Mouse (Mus musculus): ENCODE measurements at regions not wholly inside any gene's neighbourhood (a gene's known extent, or its start where the extent isn't known, plus 50 kb on each side); places are given as distances from the start of the nearest gene placed in this dataset.

GRCm38 (mm10) chr13:119280622-119281021 lies 147.8 kb upstream of the Paip1 start:
- 66% methylated on average over 5 of the region's 5 CpGs for WGBS
- H3K4me3 ChIP-seq (ENCODE audit: low read depth, low read length), result no peak overlapping the region
- H3K4me1 ChIP-seq (ENCODE audit: control insufficient read depth, insufficient read depth, insufficient read length, low read length), result no peaks in the 10 kb centered on the region
- H3K27ac ChIP-seq (ENCODE audit: insufficient read depth, low read depth, low read length), result no peak overlapping the region
- TF ChIP-seq POLR2A (IDR thresholded peaks at IDR 0.05; ENCODE audit: low read depth, low read length), result no peak
- TF ChIP-seq CTCF (IDR thresholded peaks at IDR 0.05; ENCODE audit: extremely low read depth, insufficient read length, insufficient replicate concordance, low read depth, low read length), result no peak
- H3K36me3 ChIP-seq (ENCODE audit: control insufficient read depth, insufficient read depth, low read length), result no peaks in the 10 kb centered on the region
- H3K27me3 ChIP-seq (ENCODE audit: control insufficient read depth, insufficient read depth, low read length), result no peaks in the 10 kb centered on the region

DNA sequence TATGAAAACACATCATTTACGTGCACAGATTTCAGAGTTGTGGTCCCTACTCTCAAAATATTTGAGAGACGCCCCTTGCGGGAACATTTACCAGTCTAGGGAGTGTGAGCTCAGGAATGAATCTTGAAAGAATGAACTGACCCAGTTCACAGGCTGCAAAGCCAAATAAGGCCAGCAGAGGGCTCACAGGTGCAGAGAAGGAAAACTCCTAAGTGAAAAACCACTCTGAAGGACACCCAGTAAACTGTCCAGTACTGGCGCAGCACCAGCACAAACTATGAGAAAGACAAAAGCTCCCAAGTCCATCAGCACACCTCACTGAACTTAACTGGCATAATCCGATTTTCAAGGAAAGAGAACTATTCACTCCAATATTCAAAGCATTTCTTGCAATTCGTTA lies 145.0 kb upstream of the Paip1 start:
- Histone ChIP-seq H3K27ac (ENCODE audit: insufficient read depth, low read depth, low read length) (no peak overlapping the region), H3K4me3 (ENCODE audit: low read depth, low read length) (no peak overlapping the region), H3K36me3 (ENCODE audit: control insufficient read depth, insufficient read depth, low read length) (no peaks in the 10 kb centered on the region), H3K27me3 (ENCODE audit: control insufficient read depth, insufficient read depth, low read length) (no peaks in the 10 kb centered on the region), H3K4me1 (ENCODE audit: control insufficient read depth, insufficient read depth, insufficient read length, low read length) (no peaks in the 10 kb centered on the region)
- peak; percentile 59; the same call in 1 of the 2 replicates for TF ChIP-seq CTCF (IDR thresholded peaks at IDR 0.05; ENCODE audit: extremely low read depth, insufficient read length, insufficient replicate concordance, low read depth, low read length)
- no peak for TF ChIP-seq POLR2A (IDR thresholded peaks at IDR 0.05; ENCODE audit: low read depth, low read length)
- WGBS, result 36% methylated on average over 6 of the region's 6 CpGs

GRCm38 (mm10) chr13:119309238-119309637 lies 119.2 kb upstream of the Paip1 start:
- H3K4me3 ChIP-seq (ENCODE audit: low read depth, low read length), result no peak overlapping the region
- H3K36me3 ChIP-seq (ENCODE audit: control insufficient read depth, insufficient read depth, low read length), result no peaks in the 10 kb centered on the region
- no peaks in the 10 kb centered on the region for H3K27me3 ChIP-seq (ENCODE audit: control insufficient read depth, insufficient read depth, low read length)
- no peaks in the 10 kb centered on the region; the same call in 1 of the 2 replicates for H3K4me1 ChIP-seq (ENCODE audit: control insufficient read depth, insufficient read depth, insufficient read length, low read length)
- TF ChIP-seq CTCF (IDR thresholded peaks at IDR 0.05; ENCODE audit: extremely low read depth, insufficient read length, insufficient replicate concordance, low read depth, low read length) (no peak), POLR2A (IDR thresholded peaks at IDR 0.05; ENCODE audit: low read depth, low read length) (no peak)
- 77% methylated on average over 1 of the region's 1 CpGs for WGBS
- no peak overlapping the region for H3K27ac ChIP-seq (ENCODE audit: insufficient read depth, low read depth, low read length)

- Histone ChIP-seq H3K36me3 (ENCODE audit: control insufficient read depth, insufficient read depth, low read length) (no peaks in the 10 kb centered on the region), H3K27ac (ENCODE audit: insufficient read depth, low read depth, low read length) (no peak overlapping the region), H3K4me3 (ENCODE audit: low read depth, low read length) (no peak overlapping the region), H3K27me3 (ENCODE audit: control insufficient read depth, insufficient read depth, low read length) (no peaks in the 10 kb centered on the region), H3K4me1 (ENCODE audit: control insufficient read depth, insufficient read depth, insufficient read length, low read length) (no peaks in the 10 kb centered on the region; the same call in 1 of the 2 replicates)
- TF ChIP-seq CTCF (IDR thresholded peaks at IDR 0.05; ENCODE audit: extremely low read depth, insufficient read length, insufficient replicate concordance, low read depth, low read length) (no peak), POLR2A (IDR thresholded peaks at IDR 0.05; ENCODE audit: low read depth, low read length) (no peak)
- 77% methylated on average over 3 of the region's 3 CpGs for WGBS
These were observed 118.4 kb upstream of the Paip1 start for GRCm38 (mm10) chr13:119310013-119310412.

- no peaks in the 10 kb centered on the region for H3K27me3 ChIP-seq (ENCODE audit: control insufficient read depth, insufficient read depth, low read length)
- no peak overlapping the region for H3K27ac ChIP-seq (ENCODE audit: insufficient read depth, low read depth, low read length)
- no peaks in the 10 kb centered on the region for H3K36me3 ChIP-seq (ENCODE audit: control insufficient read depth, insufficient read depth, low read length)
- WGBS, result 83% methylated on average over 3 of the region's 3 CpGs
- H3K4me1 ChIP-seq (ENCODE audit: control insufficient read depth, insufficient read depth, insufficient read length, low read length), result no peaks in the 10 kb centered on the region; the same call in 1 of the 2 replicates
- no peak overlapping the region for H3K4me3 ChIP-seq (ENCODE audit: low read depth, low read length)
- TF ChIP-seq POLR2A (IDR thresholded peaks at IDR 0.05; ENCODE audit: low read depth, low read length), result no peak
- TF ChIP-seq CTCF (IDR thresholded peaks at IDR 0.05; ENCODE audit: extremely low read depth, insufficient read length, insufficient replicate concordance, low read depth, low read length), result no peak
These were observed 114.0 kb upstream of the Paip1 start for GRCm38 (mm10) chr13:119314356-119314755.

DNA sequence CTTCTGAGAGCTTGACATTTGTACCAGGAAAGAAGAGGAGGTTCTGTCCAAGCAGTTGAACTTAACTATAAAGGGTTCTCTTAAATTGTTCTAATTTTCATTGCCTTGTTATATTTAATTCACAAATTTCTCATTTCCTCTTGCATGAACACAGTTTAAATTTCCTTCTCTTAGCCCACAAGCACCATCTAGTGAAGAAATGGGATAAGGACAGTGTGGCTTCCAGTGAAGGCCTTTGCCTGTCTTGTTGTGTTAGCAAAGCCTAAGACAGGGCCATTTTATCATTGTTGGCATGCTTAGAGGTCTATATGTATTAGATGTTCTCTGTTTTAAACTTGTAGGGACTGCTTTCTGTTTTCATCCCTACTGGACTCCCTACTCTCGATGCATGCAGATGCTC lies 110.0 kb upstream of the Paip1 start:
- Histone ChIP-seq H3K4me3 (ENCODE audit: low read depth, low read length) (no peak overlapping the region), H3K27me3 (ENCODE audit: control insufficient read depth, insufficient read depth, low read length) (no peaks in the 10 kb centered on the region), H3K27ac (ENCODE audit: insufficient read depth, low read depth, low read length) (no peak overlapping the region), H3K4me1 (ENCODE audit: control insufficient read depth, insufficient read depth, insufficient read length, low read length) (no peaks in the 10 kb centered on the region), H3K36me3 (ENCODE audit: control insufficient read depth, insufficient read depth, low read length) (no peaks in the 10 kb centered on the region)
- no peak for TF ChIP-seq CTCF (IDR thresholded peaks at IDR 0.05; ENCODE audit: extremely low read depth, insufficient read length, insufficient replicate concordance, low read depth, low read length)
- TF ChIP-seq POLR2A (IDR thresholded peaks at IDR 0.05; ENCODE audit: low read depth, low read length), result no peak
- WGBS, result 92% methylated on average over 1 of the region's 1 CpGs

- TF ChIP-seq POLR2A (IDR thresholded peaks at IDR 0.05; ENCODE audit: low read depth, low read length) (no peak), CTCF (IDR thresholded peaks at IDR 0.05; ENCODE audit: extremely low read depth, insufficient read length, insufficient replicate concordance, low read depth, low read length) (no peak)
- Histone ChIP-seq H3K4me1 (ENCODE audit: control insufficient read depth, insufficient read depth, insufficient read length, low read length) (no peaks in the 10 kb centered on the region), H3K4me3 (ENCODE audit: low read depth, low read length) (no peak overlapping the region), H3K27ac (ENCODE audit: insufficient read depth, low read depth, low read length) (no peak overlapping the region), H3K27me3 (ENCODE audit: control insufficient read depth, insufficient read depth, low read length) (no peaks in the 10 kb centered on the region), H3K36me3 (ENCODE audit: control insufficient read depth, insufficient read depth, low read length) (no peaks in the 10 kb centered on the region)
- WGBS, result 95% methylated on average over 2 of the region's 2 CpGs
These were observed 102.9 kb upstream of the Paip1 start for GRCm38 (mm10) chr13:119325510-119325909.

Data from small intestine, adult 2 months (tissue).